Mouse (Mus musculus) liver, postnatal 0 days (tissue): ENCODE data around the gene Tpm3.

ENCODE experiments used
- CTCF ChIP-seq: sonication (generic); IDR thresholded peaks from 2 replicates; pipeline ENCODE4 v1.5.1; 2016; ENCODE audit warnings: antibody characterized with exemption, low read depth
- EP300 ChIP-seq: IDR thresholded peaks from 2 replicates; pipeline ENCODE4 v1.6.1; 2016; ENCODE audit warnings: antibody characterized with exemption, low read depth, mild to moderate bottlenecking

DNA sequence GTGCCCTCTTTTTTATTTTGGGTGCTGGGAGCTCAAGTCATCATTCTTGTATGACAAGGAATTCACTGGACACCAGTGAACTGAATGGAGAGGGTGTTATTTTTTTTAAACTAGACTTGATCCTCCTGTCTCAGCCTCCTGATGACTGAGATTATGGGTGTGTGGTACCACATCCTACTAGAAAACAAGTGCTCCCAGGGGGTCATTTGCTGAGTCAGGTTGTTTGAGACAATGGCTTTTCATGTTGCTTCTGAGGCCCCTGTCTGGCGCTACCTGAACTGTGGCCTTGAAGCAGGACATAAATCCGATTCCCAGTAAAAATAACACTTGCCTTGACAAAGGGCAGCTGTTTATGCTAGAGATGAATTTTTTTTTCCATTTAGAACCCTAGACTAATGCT lies 30.7 kb downstream of the Tpm3 start:
- no peak for TF ChIP-seq CTCF
- TF ChIP-seq EP300 = no peak
